Mouse (Mus musculus): Measurements from ENCODE around the gene Pdzrn3. TPM values are rescaled to one million over a fixed set of nuclear protein-coding genes. Genes with fewer than 3 reads are reported as not detected.
A peak's percentile ranks its signal among the peaks of the same experiment; 100 is the strongest.

Gene Pdzrn3
- total RNA-seq, 2 experiments from 2014 or later, result 45.1 to 50.9 TPM

GRCm38 (mm10) chr6:101227294-101227855 lies 150.3 kb downstream of the Pdzrn3 start:
- intact Hi-C loops (cut with DNase I), result no loop called here
- DNase-seq (ENCODE audit: low spot score in 2 of 2), result no peak

GRCm38 (mm10) chr6:101220307-101220706 lies 157.4 kb downstream of the Pdzrn3 start:
- DNase-seq (ENCODE audit: low spot score in 2 of 2), result no peak
- intact Hi-C loops (cut with DNase I), result loop anchor here (5.0 kb wide), 1 partner anchor 42 kb away; no protein-coding TSS in a partner anchor

GRCm38 (mm10) chr6:101219004-101219403 lies 158.7 kb downstream of the Pdzrn3 start:
- intact Hi-C loops (cut with DNase I), result no loop called here
- DNase-seq (ENCODE audit: low spot score in 2 of 2), result no peak

GRCm38 (mm10) chr6:101218197-101218596 lies 159.5 kb downstream of the Pdzrn3 start:
- intact Hi-C loops (cut with DNase I), result no loop called here

GRCm38 (mm10) chr6:101217756-101218155 lies 159.9 kb downstream of the Pdzrn3 start:
- DNase-seq (ENCODE audit: low spot score in 2 of 2), result no peak
- intact Hi-C loops (cut with DNase I), result no loop called here

More at GRCm38 (mm10) chr6:101218197-101218596, 159.5 kb downstream of the Pdzrn3 start:
- no peak for DNase-seq (ENCODE audit: low spot score in 2 of 2)

- intact Hi-C loops (cut with DNase I), result no loop called here
- DNase-seq (ENCODE audit: low spot score in 2 of 2), result no peak
These were observed 162.3 kb downstream of the Pdzrn3 start for GRCm38 (mm10) chr6:101215436-101215791.

- DNase-seq (ENCODE audit: low spot score in 2 of 2), result no peak
- intact Hi-C loops (cut with DNase I), result no loop called here
These were observed 162.8 kb downstream of the Pdzrn3 start for GRCm38 (mm10) chr6:101214734-101215435.

GRCm38 (mm10) chr6:101213066-101213465 lies 164.6 kb downstream of the Pdzrn3 start:
- intact Hi-C loops (cut with DNase I), result no loop called here
- DNase-seq (ENCODE audit: low spot score in 2 of 2), result no peak

GRCm38 (mm10) chr6:101212086-101212485 lies 165.6 kb downstream of the Pdzrn3 start:
- intact Hi-C loops (cut with DNase I), result no loop called here
- no peak for DNase-seq (ENCODE audit: low spot score in 2 of 2)

GRCm38 (mm10) chr6:101211361-101211841 lies 166.3 kb downstream of the Pdzrn3 start:
- no peak for DNase-seq (ENCODE audit: low spot score in 2 of 2)
- intact Hi-C loops (cut with DNase I), result no loop called here

GRCm38 (mm10) chr6:101198943-101199298 lies 178.8 kb downstream of the Pdzrn3 start:
- DNase-seq (ENCODE audit: low spot score in 2 of 2), result no peak
- intact Hi-C loops (cut with DNase I), result loop anchor here (5.0 kb wide), 1 partner anchor 227 kb away; no protein-coding TSS in a partner anchor

GRCm38 (mm10) chr6:101198284-101198942 lies 179.3 kb downstream of the Pdzrn3 start:
- DNase-seq (ENCODE audit: low spot score in 2 of 2), result peak in 1 of 2 experiments; percentile 47
- intact Hi-C loops (cut with DNase I), result loop anchor here (5.0 kb wide), 1 partner anchor 226 kb away; no protein-coding TSS in a partner anchor

GRCm38 (mm10) chr6:101197642-101198041 lies 180.1 kb downstream of the Pdzrn3 start:
- intact Hi-C loops (cut with DNase I), result loop anchor here (1.0 to 5.0 kb wide), 2 partner anchors 225 to 315 kb away; no protein-coding TSS in a partner anchor
- peak; percentile 58 to 69 for DNase-seq (ENCODE audit: low spot score in 2 of 2)

- intact Hi-C loops (cut with DNase I), result loop anchor here (5.0 kb wide), 1 partner anchor 224 kb away; no protein-coding TSS in a partner anchor
- DNase-seq (ENCODE audit: low spot score in 2 of 2), result no peak
These were observed 181.8 kb downstream of the Pdzrn3 start for GRCm38 (mm10) chr6:101195891-101196290.

GRCm38 (mm10) chr6:101194386-101194925 lies 183.2 kb downstream of the Pdzrn3 start:
- intact Hi-C loops (cut with DNase I), result no loop called here
- DNase-seq (ENCODE audit: low spot score in 2 of 2), result no peak

- peak; percentile 54 to 67 for DNase-seq (ENCODE audit: low spot score in 2 of 2)
- intact Hi-C loops (cut with DNase I), result no loop called here
These were observed 186.1 kb downstream of the Pdzrn3 start for GRCm38 (mm10) chr6:101191576-101191975.

GRCm38 (mm10) chr6:101187322-101187721 lies 190.4 kb downstream of the Pdzrn3 start:
- no peak for DNase-seq (ENCODE audit: low spot score in 2 of 2)
- intact Hi-C loops (cut with DNase I), result no loop called here

- intact Hi-C loops (cut with DNase I), result no loop called here
- no peak for DNase-seq (ENCODE audit: low spot score in 2 of 2)
These were observed 190.8 kb downstream of the Pdzrn3 start for GRCm38 (mm10) chr6:101186887-101187286.

- intact Hi-C loops (cut with DNase I), result no loop called here
- no peak for DNase-seq (ENCODE audit: low spot score in 2 of 2)
These were observed 193.5 kb downstream of the Pdzrn3 start for GRCm38 (mm10) chr6:101184103-101184785.

GRCm38 (mm10) chr6:101170699-101171098 lies 207.0 kb downstream of the Pdzrn3 start:
- DNase-seq (ENCODE audit: low spot score in 2 of 2), result no peak
- intact Hi-C loops (cut with DNase I), result no loop called here
